Mouse (Mus musculus) cerebellum, adult 2 months (tissue): ENCODE data around the gene Cyp11a1.

ENCODE experiments used
- CTCF ChIP-seq: fragments of 200-500 bp; IDR thresholded peaks from 2 replicates; pipeline ENCODE4 v1.5.1; 2011; ENCODE audit warnings: low read depth, mild to moderate bottlenecking, control low read depth, low read length, moderate library complexity, borderline replicate concordance; ENCODE audit not compliant: insufficient read depth
- POLR2A ChIP-seq: fragments of 200-500 bp; IDR thresholded peaks from 2 replicates; pipeline ENCODE4 v1.6.1; 2011; ENCODE audit warnings: low read length, control low read depth, borderline replicate concordance; ENCODE audit not compliant: insufficient read depth

DNA sequence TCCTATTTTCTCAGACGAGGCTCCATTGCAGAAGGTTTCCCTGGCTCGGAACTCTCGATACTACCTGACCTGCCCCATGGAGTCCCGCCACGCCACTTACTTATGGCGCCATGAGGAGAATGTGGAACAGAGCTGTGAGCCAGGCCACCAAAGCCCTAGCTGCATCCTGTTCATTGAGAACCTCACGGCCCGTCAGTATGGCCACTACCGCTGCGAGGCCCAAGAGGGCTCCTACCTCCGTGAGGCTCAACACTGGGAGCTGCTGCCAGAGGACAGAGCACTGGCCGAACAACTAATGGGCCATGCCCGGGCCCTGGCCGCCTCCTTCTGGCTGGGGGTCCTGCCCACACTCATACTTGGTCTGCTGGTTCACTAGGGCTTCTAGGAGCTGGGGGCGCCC, 45.0 kb upstream of the Cyp11a1 start:
- TF ChIP-seq POLR2A (no peak), CTCF (no peak)
